Mouse (Mus musculus): ENCODE data around the gene Trim3.

Trim3 gene

DNA sequence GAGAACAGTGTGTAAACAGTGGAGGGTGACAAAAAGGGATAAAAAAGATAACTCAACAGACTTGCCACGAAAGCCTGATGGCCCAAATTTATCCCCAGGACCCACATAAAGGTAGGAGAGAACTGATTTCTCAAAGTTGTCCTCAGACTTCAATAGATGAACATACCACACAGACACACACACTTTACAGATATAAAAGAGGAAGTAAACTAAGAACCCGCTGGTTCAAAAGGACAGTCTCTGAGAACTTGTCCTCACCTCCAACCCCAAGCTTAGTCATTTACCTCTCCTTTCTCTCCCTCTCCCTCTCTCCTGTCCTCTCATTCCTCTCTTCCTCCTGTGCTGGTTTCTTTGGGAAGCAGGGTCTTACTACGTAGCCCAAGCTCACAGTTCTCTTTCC lies 71.1 kb downstream of the Trim3 start:
- DNase-seq (ENCODE audit: extremely low spot score, low read depth, low spot score): no peak

GRCm38 (mm10) chr7:105559016-105559415 lies 74.4 kb downstream of the Trim3 start:
- no peak for DNase-seq (ENCODE audit: extremely low spot score, low read depth, low spot score)

GRCm38 (mm10) chr7:105557671-105558070 lies 75.7 kb downstream of the Trim3 start:
- DNase-seq (ENCODE audit: extremely low spot score, low read depth, low spot score): no peak

- no peak for DNase-seq (ENCODE audit: extremely low spot score, low read depth, low spot score)
Measured at GRCm38 (mm10) chr7:105556406-105556805, 77.0 kb downstream of the Trim3 start.

DNA sequence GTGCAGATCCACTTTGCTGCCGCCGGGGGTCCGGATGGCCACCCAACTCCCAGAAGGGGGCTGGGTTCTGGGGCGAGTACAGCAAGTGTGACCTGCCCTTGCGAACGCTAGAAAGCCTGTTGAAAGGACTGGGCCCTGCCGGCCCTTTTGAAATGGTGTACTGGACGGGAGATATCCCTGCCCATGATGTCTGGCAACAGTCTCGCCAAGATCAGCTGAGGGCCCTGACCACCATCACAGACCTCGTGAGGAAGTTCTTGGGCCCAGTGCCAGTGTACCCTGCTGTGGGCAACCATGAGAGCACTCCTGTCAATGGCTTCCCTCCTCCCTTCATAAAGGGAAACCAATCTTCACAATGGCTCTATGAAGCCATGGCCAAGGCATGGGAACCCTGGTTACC lies 77.8 kb downstream of the Trim3 start:
- no peak for DNase-seq (ENCODE audit: extremely low spot score, low read depth, low spot score)

All from hindlimb bud, embryonic 11.5 days (tissue).